Comparison of ENCODE assay signal across 8 mouse cellular contexts in the genomic region with DNA sequence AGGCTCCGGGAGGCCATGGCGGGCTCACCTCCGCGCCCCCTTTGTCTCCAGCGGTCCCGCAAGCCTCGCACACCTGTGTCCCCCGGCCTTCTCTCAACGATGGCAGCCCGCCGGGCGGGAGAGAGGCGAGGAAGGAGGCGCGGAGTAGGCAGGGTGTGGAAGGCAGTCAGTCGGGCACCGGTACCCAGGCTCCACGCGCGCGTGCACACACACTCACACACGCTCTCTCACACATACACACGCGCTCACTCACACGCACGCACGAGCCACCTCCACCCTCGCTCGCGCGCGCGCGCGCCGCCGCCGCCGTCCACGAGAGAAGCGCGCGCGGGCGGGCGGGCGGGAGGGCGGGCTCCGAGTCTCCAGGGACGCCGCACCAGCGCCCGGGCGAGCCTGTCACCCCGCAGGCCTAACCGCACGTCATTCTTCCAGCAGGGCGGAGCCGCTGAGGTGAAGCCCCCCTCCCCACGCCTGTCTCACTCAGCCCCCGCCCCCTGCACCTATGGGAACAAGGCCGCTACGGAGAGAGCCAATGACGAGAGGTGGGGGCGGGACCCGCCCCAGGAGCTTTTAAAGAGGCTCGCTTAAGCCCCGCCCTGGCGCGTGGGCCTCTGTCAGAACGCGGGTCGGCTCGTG. TPM values are rescaled to one million over a fixed set of nuclear protein-coding genes. Genes with fewer than 3 reads are reported as not detected.
DNase-seq lines count a peak whose midpoint lies in the region; ATAC-seq lines count a peak whose summit lies in the region.

A gene (minus strand): TSS at position 357 of the 636 bp plus-strand sequence.

- peak within 1 kb of the TSS; percentile 86 for H3K27ac ChIP-seq in forebrain, embryonic 12.5 days
- no peak within 1 kb of the TSS for H3K27ac ChIP-seq in heart, embryonic 16.5 days (ENCODE audit: low read length)
- H3K27ac ChIP-seq in liver, embryonic 13.5 days = no peak within 1 kb of the TSS
- peak within 1 kb of the TSS; percentile 49; the same call in 1 of the 2 replicates for H3K27ac ChIP-seq in stomach, embryonic 15.5 days

- H3K9ac ChIP-seq in forebrain, embryonic 12.5 days = peak within 1 kb of the TSS; percentile 83
- H3K9ac ChIP-seq in heart, embryonic 16.5 days (ENCODE audit: low read length) = peak within 1 kb of the TSS; percentile 77
- peak within 1 kb of the TSS; percentile 43 for H3K9ac ChIP-seq in liver, embryonic 13.5 days
- peak within 1 kb of the TSS; percentile 56 for H3K9ac ChIP-seq in stomach, embryonic 15.5 days

- H3K36me3 ChIP-seq in forebrain, embryonic 12.5 days (replicated peaks) = no peaks in the 10 kb centered on the region
- H3K36me3 ChIP-seq in heart, embryonic 16.5 days (ENCODE audit: control insufficient read depth, insufficient read depth) = no peaks in the 10 kb centered on the region
- no peaks in the 10 kb centered on the region for H3K36me3 ChIP-seq in liver, embryonic 13.5 days
- no peaks in the 10 kb centered on the region for H3K36me3 ChIP-seq in stomach, embryonic 15.5 days

- peak within 1 kb of the TSS; percentile 82 for H3K4me2 ChIP-seq in forebrain, embryonic 12.5 days
- peak within 1 kb of the TSS; percentile 100 for H3K4me2 ChIP-seq in heart, embryonic 16.5 days (ENCODE audit: low read depth, low read length)
- peak within 1 kb of the TSS; percentile 89 for H3K4me2 ChIP-seq in liver, embryonic 13.5 days
- H3K4me2 ChIP-seq in stomach, embryonic 15.5 days = peak within 1 kb of the TSS; percentile 99

- H3K4me3 ChIP-seq in forebrain, embryonic 12.5 days (replicated peaks) = peak within 1 kb of the TSS; percentile 91
- peak within 1 kb of the TSS; percentile 89 for H3K4me3 ChIP-seq in heart, embryonic 16.5 days (ENCODE audit: low read length)
- H3K4me3 ChIP-seq in liver, embryonic 13.5 days (replicated peaks) = peak within 1 kb of the TSS; percentile 64
- peak within 1 kb of the TSS; percentile 86 for H3K4me3 ChIP-seq in stomach, embryonic 15.5 days (replicated peaks)

- no peaks in the 10 kb centered on the region for H3K9me3 ChIP-seq in forebrain, embryonic 12.5 days
- H3K9me3 ChIP-seq in heart, embryonic 16.5 days (replicated peaks; ENCODE audit: control insufficient read depth, low read length) = no peaks in the 10 kb centered on the region
- no peaks in the 10 kb centered on the region for H3K9me3 ChIP-seq in liver, embryonic 13.5 days (replicated peaks)
- H3K9me3 ChIP-seq in stomach, embryonic 15.5 days = no peaks in the 10 kb centered on the region

- H3K27me3 ChIP-seq in forebrain, embryonic 12.5 days = no peaks in the 10 kb centered on the region
- no peaks in the 10 kb centered on the region; the same call in 1 of the 2 replicates for H3K27me3 ChIP-seq in heart, embryonic 16.5 days (ENCODE audit: control insufficient read depth, insufficient read depth, low read length)
- H3K27me3 ChIP-seq in liver, embryonic 13.5 days = peaks cover 21% of the 10 kb centered on the region
- H3K27me3 ChIP-seq in stomach, embryonic 15.5 days (replicated peaks) = no peaks in the 10 kb centered on the region

- no peaks in the 10 kb centered on the region for H3K4me1 ChIP-seq in forebrain, embryonic 12.5 days
- peaks cover 2% of the 10 kb centered on the region; the same call in 1 of the 2 replicates for H3K4me1 ChIP-seq in heart, embryonic 16.5 days (ENCODE audit: control insufficient read depth, insufficient read depth, low read length)
- peaks cover 8% of the 10 kb centered on the region for H3K4me1 ChIP-seq in liver, embryonic 13.5 days (replicated peaks)
- H3K4me1 ChIP-seq in stomach, embryonic 15.5 days = peaks cover 2% of the 10 kb centered on the region; the same call in 1 of the 2 replicates

- under 1% methylated on average over 38 of the region's 74 CpGs for WGBS in forebrain, embryonic 12.5 days
- WGBS in heart, embryonic 16.5 days = under 1% methylated on average over 58 of the region's 74 CpGs
- under 1% methylated on average over 48 of the region's 74 CpGs for WGBS in liver, embryonic 13.5 days (ENCODE audit: insufficient replicate concordance)
- under 1% methylated on average over 52 of the region's 74 CpGs for WGBS in stomach, embryonic 15.5 days

- DNase-seq in B cell, adult 2 months = peak; percentile 91 to 93
- peak; percentile 83 for DNase-seq in c-Kit-positive CD71-negative TER-119-negative erythroid progenitor cells, embryonic 14.5 days (ENCODE audit: low read depth)
- peak; percentile 90 to 95 for DNase-seq in kidney, postnatal 25 days
- DNase-seq in liver, embryonic 13.5 days = peak; percentile 46
- DNase-seq in neural tube, embryonic 10.5 days (ENCODE audit: extremely low spot score, low spot score) = peak; percentile 87

- ATAC-seq in forebrain, embryonic 12.5 days (ENCODE audit: low FRiP score) = peak; percentile 99
- peak; percentile 98 for ATAC-seq in heart, embryonic 16.5 days (replicated peaks; ENCODE audit: extremely low read depth, insufficient read depth, low FRiP score)
- peak; percentile 93 for ATAC-seq in liver, embryonic 13.5 days (ENCODE audit: low read depth)
- ATAC-seq in stomach, embryonic 15.5 days (ENCODE audit: insufficient read depth, low FRiP score, low read depth) = peak; percentile 98

RNA-seq across cellular contexts. Expression of the gene that starts here (rescaled TPM):
- 18.8 and 19.4 TPM in 2 replicates for polyA plus RNA-seq in forebrain, embryonic 12.5 days (2016; fragmentation: Nextera tagmentation; extraction: Ambion mirVana)
- 0.97 and 1.3 TPM in 2 replicates for polyA plus RNA-seq in heart, embryonic 16.5 days (2015; fragmentation: Nextera tagmentation; extraction: Ambion mirVana)
- 0.18 and 0.24 TPM in 2 replicates for polyA plus RNA-seq in liver, embryonic 13.5 days (2015; fragmentation: Nextera tagmentation; extraction: Ambion mirVana)
- polyA plus RNA-seq in stomach, embryonic 15.5 days (2015; fragmentation: Nextera tagmentation; extraction: Ambion mirVana) = 3.1 and 3.7 TPM in 2 replicates

Comparison
In these comparisons a context has a peak if more than half of its experiments do, and no peak if none do; other contexts are left out.
1. Peak in DNase-seq, ATAC-seq, H3K4me3 ChIP-seq, H3K9ac ChIP-seq and H3K4me2 ChIP-seq in liver, embryonic 13.5 days; RNA of the gene not detected or under 1 TPM.
2. H3K27ac ChIP-seq: peak in forebrain, embryonic 12.5 days (single experiment) and stomach, embryonic 15.5 days (single experiment); none in heart, embryonic 16.5 days (single experiment) and liver, embryonic 13.5 days (single experiment).
3. Peak in every context shown above with its lines, with median percentiles within 50 percentile points of each other: DNase-seq, ATAC-seq, H3K4me2 ChIP-seq, H3K4me3 ChIP-seq and H3K9ac ChIP-seq.